Mouse (Mus musculus) intestine, embryonic 16.5 days (tissue): ENCODE measurements around the gene Irgm1. TPM values are rescaled to one million over a fixed set of nuclear protein-coding genes. Genes with fewer than 3 reads are reported as not detected.
A peak's percentile ranks its signal among the peaks of the same experiment; 100 is the strongest.

Source experiments
- ATAC-seq: fragments of 200-750 bp; cut with Nextera tagmentation; 2 replicates; pipeline ENCODE4 v1.8.0; 2017; ENCODE audit warnings: moderate TSS enrichment, moderate library complexity
- H3K27ac ChIP-seq: fragments of 300-500 bp; sonication (generic); 2 replicates; pipeline ENCODE4 v1.5.1; 2014; ENCODE audit warnings: mild to moderate bottlenecking, low read length
- H3K27me3 ChIP-seq: fragments of 300-500 bp; sonication (generic); replicated peaks from 2 replicates; pipeline ENCODE4 v1.6.1; 2014; ENCODE audit warnings: low read length, control low read depth, mixed read lengths; ENCODE audit not compliant: control insufficient read depth, insufficient read depth
- H3K36me3 ChIP-seq: fragments of 300-500 bp; sonication (generic); 2 replicates; pipeline ENCODE4 v1.6.1; 2014; ENCODE audit warnings: low read length, control low read depth; ENCODE audit not compliant: control insufficient read depth, insufficient read depth
- H3K4me1 ChIP-seq: fragments of 300-500 bp; sonication (generic); 2 replicates; pipeline ENCODE4 v1.6.1; 2014; ENCODE audit warnings: low read length, control low read depth, mixed read lengths; ENCODE audit not compliant: control insufficient read depth, insufficient read depth
- H3K4me2 ChIP-seq: fragments of 300-500 bp; sonication (generic); 2 replicates; pipeline ENCODE4 v1.6.1; 2014; ENCODE audit warnings: low read depth, low read length, control low read depth
- H3K4me3 ChIP-seq: fragments of 300-500 bp; sonication (generic); 2 replicates; pipeline ENCODE4 v1.5.1; 2014; ENCODE audit warnings: mild to moderate bottlenecking, low read length
- H3K9ac ChIP-seq: fragments of 300-500 bp; sonication (generic); 2 replicates; pipeline ENCODE4 v1.6.1; 2014; ENCODE audit warnings: low read depth, low read length
- H3K9me3 ChIP-seq: fragments of 300-500 bp; sonication (generic); 2 replicates; pipeline ENCODE4 v1.6.1; 2016; ENCODE audit warnings: low read length, control low read depth; ENCODE audit not compliant: control insufficient read depth
- WGBS: fragments of 180-500 bp; shearing (Covaris S2); extraction: QIAGEN DNeasy Blood & Tissue Kit; methylation state at CpG from one replicate; pipeline ENCODE4 v1.1.7; 2014; 5-methylcytosine and 5-hydroxymethylcytosine counted together
- polyA plus RNA-seq: library from polyadenylated mRNA; unstranded; fragments of >200 nt; fragmentation: Nextera tagmentation; extraction: Ambion mirVana; gene quantifications from 2 replicates; pipeline ENCODE4 v1.2.1, GENCODE M21; 2015

Gene Irgm1
- polyA plus RNA-seq, 1 experiment from 2014 or later: 15.8 TPM

DNA sequence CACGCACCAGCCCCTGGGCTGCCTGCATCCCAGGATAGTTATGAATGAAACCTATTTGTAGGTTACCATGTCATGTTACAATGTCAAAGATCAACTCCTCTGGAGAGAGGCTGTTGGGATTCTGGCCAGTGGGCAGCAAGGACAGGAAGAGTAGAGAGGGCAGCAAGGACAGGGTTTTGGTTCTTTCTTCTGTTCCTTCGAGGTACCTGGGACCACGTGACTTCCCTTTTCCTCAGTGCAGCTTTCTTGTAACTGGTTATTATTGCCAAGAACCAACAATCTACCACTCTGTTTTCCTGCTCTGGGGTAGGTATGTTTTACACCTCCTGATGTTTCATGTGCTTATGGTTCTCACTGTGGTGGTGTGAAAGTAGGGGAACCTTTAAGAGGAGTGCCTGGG lies 7.7 kb downstream of the Irgm1 start:
- 86% methylated on average over 3 of the region's 3 CpGs for WGBS

DNA sequence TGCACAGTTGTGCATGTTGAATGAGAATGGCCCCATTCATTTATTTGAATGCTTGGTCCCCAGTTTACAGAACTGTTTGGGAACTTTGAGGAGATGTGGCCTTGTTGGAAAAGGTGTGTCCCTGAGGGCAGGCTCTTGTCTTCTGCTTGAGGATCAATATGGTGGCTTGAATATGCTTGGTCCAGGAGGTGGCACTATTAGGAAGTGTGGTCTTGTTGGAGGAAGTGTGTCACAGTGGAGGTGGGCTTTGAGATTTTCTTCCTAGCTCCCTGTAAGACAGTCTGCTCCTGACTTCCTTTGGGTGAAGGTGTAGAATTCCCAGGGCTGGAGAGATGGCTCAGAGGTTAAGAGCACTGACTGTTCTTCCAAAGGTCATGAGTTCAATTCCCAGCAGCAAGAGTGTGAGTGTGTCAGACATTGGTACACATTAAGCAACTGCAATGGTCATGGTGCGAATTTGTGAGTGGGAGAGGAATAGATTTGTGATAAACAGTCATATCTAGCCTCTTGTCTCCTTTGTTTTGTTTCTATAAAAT lies 8.6 kb downstream of the Irgm1 start:
- Histone ChIP-seq H3K4me1 (no peaks in the 10 kb centered on the region), H3K9me3 (no peaks in the 10 kb centered on the region), H3K36me3 (peaks cover 8% of the 10 kb centered on the region), H3K27ac (no peak overlapping the region), H3K4me2 (no peak overlapping the region), H3K4me3 (no peak overlapping the region), H3K9ac (no peak overlapping the region), H3K27me3 (no peaks in the 10 kb centered on the region)
- WGBS: 70% methylated on average over 1 of the region's 1 CpGs
- ATAC-seq: no peak

More for the DNA sequence above, 7.7 kb downstream of the Irgm1 start:
- Histone ChIP-seq H3K27ac (no peak overlapping the region), H3K9ac (no peak overlapping the region), H3K4me3 (no peak overlapping the region), H3K9me3 (no peaks in the 10 kb centered on the region), H3K4me2 (no peak overlapping the region), H3K4me1 (no peaks in the 10 kb centered on the region), H3K36me3 (peaks cover 8% of the 10 kb centered on the region), H3K27me3 (no peaks in the 10 kb centered on the region)
- ATAC-seq: no peak

DNA sequence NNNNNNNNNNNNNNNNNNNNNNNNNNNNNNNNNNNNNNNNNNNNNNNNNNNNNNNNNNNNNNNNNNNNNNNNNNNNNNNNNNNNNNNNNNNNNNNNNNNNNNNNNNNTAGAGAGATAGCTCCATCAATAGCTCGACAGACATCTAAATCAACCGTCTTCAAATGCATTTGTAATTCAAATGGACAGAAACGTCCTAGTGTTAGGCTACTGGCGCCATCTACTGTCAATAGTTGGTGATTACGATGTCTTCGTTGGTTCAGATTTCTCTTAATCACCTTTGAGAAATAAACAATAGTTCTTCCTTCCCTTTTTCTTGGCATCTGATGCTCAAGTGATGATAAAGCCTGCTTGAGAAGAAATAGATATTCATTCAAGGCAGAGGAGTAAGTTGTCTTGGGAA lies 12.5 kb downstream of the Irgm1 start:
- Histone ChIP-seq H3K36me3 (no peaks in the 10 kb centered on the region), H3K4me3 (no peak overlapping the region), H3K27me3 (no peaks in the 10 kb centered on the region), H3K4me2 (peak overlapping the region; percentile 53), H3K9me3 (no peaks in the 10 kb centered on the region), H3K9ac (no peak overlapping the region), H3K27ac (no peak overlapping the region), H3K4me1 (peaks cover 9% of the 10 kb centered on the region)
- ATAC-seq: no peak
- 2% methylated on average over 6 of the region's 6 CpGs for WGBS

DNA sequence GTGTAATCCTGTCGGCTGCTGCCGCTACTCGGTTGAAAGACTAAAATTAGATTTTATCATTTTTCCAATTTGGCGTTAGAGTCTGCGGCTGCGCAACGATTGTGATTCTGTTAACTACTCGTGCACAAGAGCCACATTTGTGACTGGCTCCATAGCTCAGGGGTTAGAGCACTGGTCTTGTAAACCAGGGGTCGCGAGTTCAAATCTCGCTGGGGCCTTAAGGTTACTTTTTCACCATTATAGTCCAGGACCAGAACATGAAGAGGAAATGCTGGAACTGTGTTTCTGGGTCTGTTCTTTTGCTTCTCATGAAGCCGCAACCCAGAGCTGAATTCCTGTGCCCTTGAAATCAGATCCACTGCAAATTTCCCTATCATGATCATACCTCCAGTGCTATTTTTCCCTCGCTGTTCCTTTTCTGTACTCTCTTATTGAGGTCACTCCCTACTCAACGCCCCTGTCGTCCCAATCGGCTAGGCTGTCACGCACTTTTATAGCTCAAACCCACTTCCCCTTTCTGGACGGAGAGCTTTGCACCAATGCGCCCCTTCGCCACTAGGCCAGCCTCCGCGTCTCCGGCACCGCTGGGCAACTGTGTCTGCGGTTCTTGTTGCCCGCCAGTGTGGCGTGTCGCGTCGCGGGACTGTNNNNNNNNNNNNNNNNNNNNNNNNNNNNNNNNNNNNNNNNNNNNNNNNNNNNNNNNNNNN lies 17.9 kb downstream of the Irgm1 start:
- Histone ChIP-seq H3K36me3 (no peaks in the 10 kb centered on the region), H3K9ac (peak overlapping the region; percentile 67), H3K4me3 (peak overlapping the region; percentile 72), H3K27me3 (no peaks in the 10 kb centered on the region; the same call in 1 of the 2 replicates), H3K9me3 (no peaks in the 10 kb centered on the region), H3K4me1 (peaks cover 15% of the 10 kb centered on the region), H3K4me2 (peak overlapping the region; percentile 83), H3K27ac (peak overlapping the region; percentile 60; the same call in 1 of the 2 replicates)
- under 1% methylated on average over 31 of the region's 31 CpGs for whole genome bisulfite sequencing
- ATAC-seq: peak; percentile 65

DNA sequence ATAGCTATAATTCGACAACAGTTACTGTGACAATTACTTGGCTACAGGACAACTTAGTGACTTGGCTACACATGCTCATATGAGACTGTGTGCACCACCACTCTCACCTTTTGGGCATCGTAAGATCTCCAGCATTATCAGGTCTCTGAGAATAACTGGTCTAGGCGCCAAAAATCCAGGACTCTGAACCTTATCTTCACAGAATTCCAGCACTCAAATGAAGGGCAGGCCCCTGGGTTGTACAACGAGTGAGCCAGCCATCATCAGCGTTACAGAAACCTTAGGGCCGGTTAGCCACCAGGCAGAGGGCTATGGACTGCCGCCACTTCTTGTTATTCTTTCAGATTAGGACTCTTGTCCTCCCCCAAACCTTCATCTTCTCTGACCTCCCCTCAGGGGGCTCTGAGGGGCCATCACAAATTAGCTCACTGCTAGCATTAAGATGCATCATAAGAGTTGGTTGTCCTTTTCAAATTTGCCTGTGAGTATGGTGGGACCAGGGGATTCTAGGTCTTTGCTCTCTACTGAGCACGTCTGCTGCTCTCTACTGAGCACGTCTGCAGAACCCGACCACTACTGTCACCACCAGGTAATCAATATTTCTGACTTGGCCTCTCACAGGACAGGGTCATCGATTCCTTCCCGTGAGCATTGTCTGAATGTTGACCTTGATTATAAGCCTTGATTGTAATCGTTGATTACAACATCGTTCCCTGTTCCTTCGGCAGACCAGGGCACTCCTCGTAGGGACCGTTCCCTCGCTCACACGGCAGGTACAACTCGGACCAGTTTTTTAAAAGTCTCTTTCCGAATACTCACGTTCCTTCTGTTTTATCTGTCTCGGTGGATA lies 18.6 kb downstream of the Irgm1 start:
- Histone ChIP-seq H3K36me3 (no peaks in the 10 kb centered on the region), H3K4me1 (peaks cover 15% of the 10 kb centered on the region), H3K4me2 (peak overlapping the region; percentile 83), H3K27ac (peak overlapping the region; percentile 43; the same call in 1 of the 2 replicates), H3K9ac (peak overlapping the region; percentile 61), H3K4me3 (peak overlapping the region; percentile 72), H3K27me3 (no peaks in the 10 kb centered on the region; the same call in 1 of the 2 replicates), H3K9me3 (no peaks in the 10 kb centered on the region)
- 9% methylated on average over 23 of the region's 23 CpGs for WGBS
- peak; percentile 27 for ATAC-seq

DNA sequence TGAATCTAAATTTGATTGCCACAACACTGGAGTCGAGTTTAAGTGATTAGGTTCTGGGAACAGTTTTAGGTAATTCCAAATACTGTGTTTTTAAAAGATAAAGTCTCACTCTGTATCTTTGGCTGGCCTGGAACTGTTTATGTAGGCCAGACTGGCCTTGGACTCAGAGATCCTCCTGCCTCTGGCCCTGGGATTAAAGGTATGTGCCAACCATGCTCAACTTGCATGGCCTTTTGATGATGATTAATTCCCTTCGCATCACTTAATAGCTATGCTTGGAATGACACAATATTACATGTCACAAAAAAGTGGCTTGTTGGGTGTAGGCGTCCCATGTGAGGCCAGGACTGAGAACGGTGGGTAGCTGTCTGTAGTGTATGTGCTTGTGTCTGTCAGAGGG lies 19.3 kb downstream of the Irgm1 start:
- no peak for ATAC-seq
- no peak overlapping the region for H3K4me3 ChIP-seq
- WGBS: 71% methylated on average over 4 of the region's 4 CpGs
- H3K9me3 ChIP-seq: no peaks in the 10 kb centered on the region
- H3K36me3 ChIP-seq: no peaks in the 10 kb centered on the region
- no peak overlapping the region for H3K4me2 ChIP-seq
- no peak overlapping the region for H3K9ac ChIP-seq
- H3K27me3 ChIP-seq: no peaks in the 10 kb centered on the region; the same call in 1 of the 2 replicates
- H3K27ac ChIP-seq: no peak overlapping the region
- H3K4me1 ChIP-seq: peaks cover 15% of the 10 kb centered on the region

DNA sequence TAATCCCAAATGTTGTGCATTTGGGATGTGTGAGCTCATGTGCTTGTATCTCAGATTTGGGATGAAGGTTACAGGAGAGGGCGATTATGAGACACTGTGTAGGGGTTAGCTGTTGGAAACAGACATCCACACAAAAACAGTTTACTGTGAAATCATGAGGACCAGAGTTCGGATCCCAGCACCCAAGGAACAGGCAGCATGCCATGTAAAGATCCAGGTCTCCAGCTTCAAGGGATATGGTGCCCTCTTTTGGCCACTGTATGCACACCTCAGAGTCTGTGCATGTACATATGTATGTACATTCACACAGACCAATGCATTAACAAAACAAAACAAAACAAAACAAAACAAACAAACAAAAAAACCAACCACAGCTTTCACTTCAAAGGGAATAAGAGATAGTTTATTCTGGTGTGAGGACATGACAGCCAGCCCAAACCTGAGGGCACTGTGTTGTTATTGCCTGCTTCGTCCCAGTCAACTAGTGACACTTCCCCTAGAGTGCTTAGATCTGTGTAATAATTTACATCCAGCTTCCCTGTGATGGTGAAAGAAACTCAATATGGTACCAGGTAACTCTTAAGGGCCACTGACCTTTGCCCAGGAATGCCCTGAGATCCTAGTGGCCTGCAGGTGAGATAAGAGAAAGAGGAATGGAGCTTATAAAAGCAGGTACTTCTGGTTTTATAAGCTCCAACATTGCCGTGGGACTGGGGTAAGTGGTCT lies 20.1 kb downstream of the Irgm1 start:
- Histone ChIP-seq H3K4me1 (peaks cover 15% of the 10 kb centered on the region), H3K36me3 (no peaks in the 10 kb centered on the region), H3K27ac (no peak overlapping the region), H3K27me3 (no peaks in the 10 kb centered on the region; the same call in 1 of the 2 replicates), H3K9ac (no peak overlapping the region), H3K4me2 (no peak overlapping the region), H3K9me3 (no peaks in the 10 kb centered on the region), H3K4me3 (no peak overlapping the region)
- ATAC-seq: no peak
- 73% methylated on average over 4 of the region's 4 CpGs for WGBS

DNA sequence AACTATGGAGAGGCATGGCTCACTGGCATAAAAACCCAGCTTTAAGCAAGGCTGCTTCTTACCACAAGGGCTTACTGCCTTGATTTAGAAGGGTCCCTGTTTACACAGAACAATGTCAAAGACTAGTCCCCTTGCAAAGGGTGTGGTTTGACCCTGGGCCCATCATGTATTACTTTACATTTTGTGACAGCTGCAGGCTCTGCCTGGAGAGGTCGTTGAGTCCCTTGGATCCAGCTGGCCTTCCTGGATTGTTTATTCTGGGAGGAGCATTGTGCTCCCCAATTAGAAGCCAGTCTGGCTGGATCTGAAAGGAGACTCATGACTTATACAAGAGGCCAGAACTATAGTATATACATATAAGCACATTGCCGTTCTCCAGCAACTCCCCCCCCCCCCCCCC lies 21.2 kb downstream of the Irgm1 start:
- Histone ChIP-seq H3K9me3 (no peaks in the 10 kb centered on the region), H3K27ac (no peak overlapping the region), H3K4me3 (no peak overlapping the region), H3K36me3 (no peaks in the 10 kb centered on the region), H3K9ac (peak overlapping the region; percentile 10; the same call in 1 of the 2 replicates), H3K4me2 (no peak overlapping the region), H3K4me1 (peaks cover 17% of the 10 kb centered on the region), H3K27me3 (no peaks in the 10 kb centered on the region; the same call in 1 of the 2 replicates)
- 24% methylated on average over 2 of the region's 2 CpGs for WGBS
- no peak for ATAC-seq

DNA sequence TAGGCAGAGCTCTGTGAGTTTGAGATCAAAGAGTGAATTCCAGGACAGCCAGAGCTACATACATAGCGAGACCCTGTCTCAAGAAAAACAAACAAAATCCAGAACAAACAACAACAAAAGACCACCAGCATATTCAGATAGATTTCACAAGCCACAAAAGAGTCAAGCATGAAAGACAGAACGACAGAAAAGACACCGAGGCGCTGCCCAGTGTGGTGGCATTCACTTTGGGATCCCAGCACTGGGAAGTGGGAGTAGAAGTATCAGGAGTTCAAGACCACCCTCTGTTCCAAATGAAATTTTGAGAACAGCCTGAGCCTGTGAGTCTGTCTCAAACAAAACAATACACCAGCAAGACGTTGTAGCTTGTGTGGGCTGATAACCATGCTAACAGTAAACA lies 24.6 kb downstream of the Irgm1 start:
- 71% methylated on average over 5 of the region's 5 CpGs for WGBS
- H3K36me3 ChIP-seq: no peaks in the 10 kb centered on the region
- no peak overlapping the region for H3K27ac ChIP-seq
- 0 out of 2 replicates have a peak, but pooled peaks cover 3% of the 10 kb centered on the region for H3K4me1 ChIP-seq
- no peaks in the 10 kb centered on the region; the same call in 1 of the 2 replicates for H3K27me3 ChIP-seq
- H3K9me3 ChIP-seq: no peaks in the 10 kb centered on the region
- no peak overlapping the region for H3K4me2 ChIP-seq
- H3K4me3 ChIP-seq: no peak overlapping the region
- no peak for ATAC-seq
- H3K9ac ChIP-seq: no peak overlapping the region
